Comparison of ENCODE assay signal across 9 mouse cellular contexts in the genomic region with DNA sequence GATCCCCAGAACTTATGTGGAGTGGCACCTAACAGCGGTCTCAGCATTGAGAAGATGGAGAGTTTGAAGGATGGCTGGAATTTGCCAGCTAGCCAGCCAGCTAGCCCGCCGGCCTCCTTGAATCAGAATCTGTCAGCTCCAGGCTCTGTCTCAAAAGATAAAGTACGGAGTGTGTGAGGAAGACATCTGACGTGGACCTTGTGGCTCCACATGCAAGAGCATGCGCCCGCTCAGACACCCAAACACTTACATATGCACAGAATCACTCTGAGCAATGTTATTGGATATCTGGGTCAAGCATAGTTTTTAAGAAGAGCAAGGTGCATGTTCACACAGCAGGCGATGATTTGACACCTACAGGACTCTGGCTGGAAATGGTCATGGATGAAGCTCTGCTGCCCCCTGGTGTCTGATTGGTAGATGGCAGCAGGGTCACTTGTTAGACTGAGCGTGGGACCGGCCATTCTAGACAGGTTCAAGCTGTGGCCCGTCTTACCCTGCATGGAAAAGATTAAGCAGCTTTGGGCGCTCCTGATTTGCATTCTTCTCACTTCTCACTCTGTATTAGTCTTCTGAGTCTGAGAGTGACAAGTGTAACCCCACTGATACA. TPM values are rescaled to one million over a fixed set of nuclear protein-coding genes. Genes with fewer than 3 reads are reported as not detected.
DNase-seq lines count a peak whose midpoint lies in the region; TF ChIP-seq lines count a peak whose summit lies in the region.
"Had no signal": no experiment of that assay in that cellular context is flagged by ENCODE, and none has a peak within 500 bp of the region (broad histone marks: within the 10 kb centered on the region; RNA-seq: fewer than 3 reads in every experiment).

No protein-coding gene starts in this region.

- peaks cover 40% of the 10 kb centered on the region for H3K36me3 ChIP-seq in midbrain, embryonic 10.5 days

- H3K4me3 ChIP-seq in left cerebral cortex, adult 2 months: no peak overlapping the region
- no peak overlapping the region for H3K4me3 ChIP-seq in midbrain, embryonic 10.5 days
- H3K4me3 ChIP-seq: neural tube, embryonic 12.5 days had no signal

- no peak overlapping the region for H3K27ac ChIP-seq in left cerebral cortex, adult 2 months
- no peak overlapping the region for H3K27ac ChIP-seq in midbrain, embryonic 10.5 days (replicated peaks)
- H3K27ac ChIP-seq: neural tube, embryonic 12.5 days had no signal

- WGBS in midbrain, embryonic 10.5 days: 50% methylated on average over 12 of the region's 12 CpGs

- no peaks in the 10 kb centered on the region for H3K4me1 ChIP-seq in midbrain, embryonic 10.5 days
- H3K4me1 ChIP-seq: neural tube, embryonic 12.5 days had no signal

- DNase-seq in T-cell, adult 2 months (ENCODE audit: low spot score): peak; percentile 82
- peak; percentile 96 for DNase-seq in cerebellum, postnatal 14 days
- DNase-seq in gastrocnemius, adult 18-20 months (ENCODE audit: low spot score): peak; percentile 89
- peak; percentile 94 for DNase-seq in induced T-regulatory cell, adult 2 months (ENCODE audit: low read depth)
- DNase-seq in left cerebral cortex, adult 2 months (ENCODE audit: extremely low spot score in 1 of 2, low spot score in 2 of 2): peak; percentile 83 to 92
- peak; percentile 79 for DNase-seq in midbrain, embryonic 10.5 days (ENCODE audit: low spot score)
- DNase-seq in right cerebral cortex, postnatal 4 days: peak; percentile 84
- DNase-seq in yolk sac, embryonic 10.5 days (ENCODE audit: low spot score): peak; percentile 78

- no peaks in the 10 kb centered on the region for H3K9me3 ChIP-seq in midbrain, embryonic 10.5 days (replicated peaks)
- H3K9me3 ChIP-seq: neural tube, embryonic 12.5 days had no signal

- TF ChIP-seq CTCF in left cerebral cortex, adult 2 months (IDR thresholded peaks at IDR 0.05): peak; percentile 99

- no peaks in the 10 kb centered on the region for H3K27me3 ChIP-seq in midbrain, embryonic 10.5 days (ENCODE audit: low read depth, poor library complexity, severe bottlenecking)
- H3K27me3 ChIP-seq: neural tube, embryonic 12.5 days had no signal

- intact Hi-C loops in left cerebral cortex, adult 2 months (cut with DNase I): loop anchor here (1.0 to 2.0 kb wide), 3 partner anchors 43 to 168 kb away; no protein-coding TSS in a partner anchor

RNA-seq across cellular contexts. Expression of gene Fxyd2, which starts 11.0 kb away (rescaled TPM):
- total RNA-seq in gastrocnemius, adult 18-20 months (2021): 1 to 10 TPM; 2.4 to 3.8 TPM
- total RNA-seq in left cerebral cortex, adult 2 months (2021): 1 to 10 TPM; 4.8 to 6.5 TPM
- polyA plus RNA-seq in midbrain, embryonic 10.5 days (2016; fragmentation: Nextera tagmentation; extraction: Ambion mirVana): 0.83 and 1.8 TPM in 2 replicates

RNA-seq across cellular contexts. Expression of gene Fxyd6, which starts 18.5 kb away (rescaled TPM):
- total RNA-seq in gastrocnemius, adult 18-20 months (2021): 10 to 100 TPM; 55.0 to 93.3 TPM
- total RNA-seq in left cerebral cortex, adult 2 months (2021): 100 to 1,000 TPM; 106 to 107 TPM
- 164 and 189 TPM in 2 replicates for polyA plus RNA-seq in midbrain, embryonic 10.5 days (2016; fragmentation: Nextera tagmentation; extraction: Ambion mirVana)

RNA-seq across cellular contexts. Expression of gene Dscaml1, which starts 37.9 kb away (rescaled TPM):
- total RNA-seq in gastrocnemius, adult 18-20 months (2021): not detected
- total RNA-seq in left cerebral cortex, adult 2 months (2021): 10 to 100 TPM; 58.0 to 61.5 TPM
- 0.23 and 0.66 TPM in 2 replicates for polyA plus RNA-seq in midbrain, embryonic 10.5 days (2016; fragmentation: Nextera tagmentation; extraction: Ambion mirVana)

Comparison
In these comparisons a context has a peak if more than half of its experiments do, and no peak if none do; other contexts are left out.
1. RNA of gene Dscaml1, which starts 37.9 kb away (total RNA-seq): 58.0 to 61.5 TPM in left cerebral cortex, adult 2 months; not detected in gastrocnemius, adult 18-20 months; every median in the first group is over 10 times any median in the second.
2. Peak in every context shown above with its lines, with median percentiles within 50 percentile points of each other: DNase-seq.